In the genomic region with DNA sequence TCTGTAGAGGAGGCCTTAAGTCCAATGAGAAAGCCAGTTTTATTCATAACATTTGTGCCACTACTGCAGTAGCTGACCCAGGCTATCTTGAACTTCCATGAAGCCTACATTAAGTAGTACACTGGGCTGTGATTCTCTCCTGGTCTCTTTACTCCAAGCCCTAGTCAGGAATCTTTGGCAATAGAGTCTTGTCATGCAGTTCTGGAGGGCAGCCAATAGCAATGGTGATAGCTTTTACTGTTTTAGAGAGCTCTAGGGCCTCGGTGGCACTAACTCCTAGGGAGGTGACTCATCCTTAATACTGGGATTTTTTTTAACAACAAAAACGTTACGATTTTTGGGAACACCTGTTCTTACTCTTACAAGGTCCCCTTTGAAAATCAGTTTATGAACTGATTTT, we compare ENCODE assay signal across 23 mouse cellular contexts.
"Had no signal": no experiment of that assay in that cellular context is flagged by ENCODE, and none has a peak within 500 bp of the region (broad histone marks: within the 10 kb centered on the region; RNA-seq: fewer than 3 reads in every experiment).

No protein-coding gene starts in this region.

- H3K4me1 ChIP-seq: kidney, embryonic 15.5 days; limb, embryonic 10.5 days; limb, embryonic 13.5 days; liver, embryonic 12.5 days; liver, embryonic 15.5 days; lung, embryonic 15.5 days; neural tube, embryonic 12.5 days; neural tube, embryonic 15.5 days; stomach, embryonic 15.5 days had no signal

- H3K27me3 ChIP-seq: kidney, embryonic 15.5 days; limb, embryonic 13.5 days; liver, embryonic 12.5 days; liver, embryonic 15.5 days; lung, embryonic 15.5 days; neural tube, embryonic 12.5 days; neural tube, embryonic 15.5 days; stomach, embryonic 15.5 days had no signal

- H3K27ac ChIP-seq: kidney, embryonic 15.5 days; layer of hippocampus, adult 2 months; limb, embryonic 10.5 days; limb, embryonic 13.5 days; liver, embryonic 12.5 days; liver, embryonic 15.5 days; lung, embryonic 15.5 days; midbrain, embryonic 10.5 days; neural tube, embryonic 12.5 days; neural tube, embryonic 15.5 days; stomach, embryonic 15.5 days had no signal

- H3K4me3 ChIP-seq: kidney, embryonic 15.5 days; layer of hippocampus, adult 2 months; limb, embryonic 10.5 days; limb, embryonic 13.5 days; liver, embryonic 12.5 days; liver, embryonic 15.5 days; lung, embryonic 15.5 days; megakaryocyte, embryonic 14.5 days; midbrain, embryonic 10.5 days; neural tube, embryonic 12.5 days; neural tube, embryonic 15.5 days; stomach, embryonic 15.5 days had no signal

- H3K36me3 ChIP-seq: kidney, embryonic 15.5 days; limb, embryonic 10.5 days; limb, embryonic 13.5 days; liver, embryonic 12.5 days; liver, embryonic 15.5 days; lung, embryonic 15.5 days; midbrain, embryonic 10.5 days; neural tube, embryonic 12.5 days; neural tube, embryonic 15.5 days; stomach, embryonic 15.5 days had no signal

- H3K4me2 ChIP-seq: kidney, embryonic 15.5 days; limb, embryonic 13.5 days; liver, embryonic 12.5 days; liver, embryonic 15.5 days; lung, embryonic 15.5 days; neural tube, embryonic 12.5 days; neural tube, embryonic 15.5 days; stomach, embryonic 15.5 days had no signal

- ATAC-seq: liver, embryonic 12.5 days had no signal

- H3K9me3 ChIP-seq: kidney, embryonic 15.5 days; limb, embryonic 10.5 days; limb, embryonic 13.5 days; liver, embryonic 12.5 days; liver, embryonic 15.5 days; lung, embryonic 15.5 days; midbrain, embryonic 10.5 days; neural tube, embryonic 12.5 days; neural tube, embryonic 15.5 days; stomach, embryonic 15.5 days had no signal

- DNase-seq: kidney, postnatal 14 days; layer of hippocampus, adult 9-11 months; liver; lung, adult 18-20 months; lung, postnatal 10 days; lung, postnatal 36 days; midbrain, embryonic 14.5 days; right cerebral cortex, adult 18-20 months; right cerebral cortex, postnatal 14 days; spleen, adult 18-20 months; thymus, postnatal 25 days had no signal

- H3K9ac ChIP-seq: kidney, embryonic 15.5 days; limb, embryonic 13.5 days; liver, embryonic 12.5 days; liver, embryonic 15.5 days; lung, embryonic 15.5 days; neural tube, embryonic 12.5 days; neural tube, embryonic 15.5 days; stomach, embryonic 15.5 days had no signal
